Mouse (Mus musculus) ES-E14 (cell line): ENCODE results near the gene Taar4. TPM values are rescaled to one million over a fixed set of nuclear protein-coding genes. Genes with fewer than 3 reads are reported as not detected.
A peak's percentile ranks its signal among the peaks of the same experiment; 100 is the strongest.

Experiments used
- DNase-seq: peaks from one replicate; pipeline ENCODE4 v3.0.0-alpha.2; 2013; ENCODE audit warnings: low read depth, low spot score
- H3K27ac ChIP-seq: 2 replicates; pipeline ENCODE4 v1.5.1; 2012; ENCODE audit warnings: low read depth, mild to moderate bottlenecking, low read length, moderate library complexity, mixed read lengths; ENCODE audit not compliant: poor library complexity, insufficient read depth, severe bottlenecking
- H3K36me3 ChIP-seq: 2 replicates; pipeline ENCODE4 v1.6.1; 2012; ENCODE audit warnings: mild to moderate bottlenecking, low read length, moderate library complexity, mixed read lengths; ENCODE audit not compliant: control insufficient read depth, poor library complexity, insufficient read depth, severe bottlenecking
- H3K4me1 ChIP-seq, 2 experiments: fragments of 150-350 bp in 1 of 2; sonication (generic) in 1 of 2; 2 replicates each; pipeline ENCODE4 v1.6.1; 2012; ENCODE audit warnings: low read length in 2 of 2, mild to moderate bottlenecking in 1 of 2, mixed read lengths in 1 of 2; ENCODE audit not compliant: control insufficient read depth in 2 of 2, insufficient read depth in 2 of 2, poor library complexity in 1 of 2
- H3K4me3 ChIP-seq, 2 experiments: fragments of 150-350 bp in 1 of 2; sonication (generic) in 1 of 2; 2 replicates each; pipeline ENCODE4 v1.5.1; 2012; ENCODE audit warnings: low read length in 2 of 2, low read depth in 1 of 2, mild to moderate bottlenecking in 1 of 2, mixed read lengths in 1 of 2; ENCODE audit not compliant: insufficient read depth in 1 of 2, poor library complexity in 1 of 2, severe bottlenecking in 1 of 2
- H3K9ac ChIP-seq: 2 replicates; pipeline ENCODE4 v1.6.1; 2012; ENCODE audit warnings: low read depth, mild to moderate bottlenecking, low read length, mixed read lengths; ENCODE audit not compliant: poor library complexity, insufficient read depth, severe bottlenecking
- H3K9me3 ChIP-seq: fragments of 150-350 bp; sonication (generic); 2 replicates; pipeline ENCODE4 v1.6.1; 2012; ENCODE audit warnings: low read depth, mild to moderate bottlenecking, low read length; ENCODE audit not compliant: control insufficient read depth, insufficient read depth
- CHD2 ChIP-seq: IDR thresholded peaks from 2 replicates; pipeline ENCODE4 v1.6.1; 2014; ENCODE audit warnings: mild to moderate bottlenecking, low read depth, low read length, inconsistent platforms
- HCFC1 ChIP-seq: IDR thresholded peaks from 2 replicates; pipeline ENCODE4 v1.6.1; 2012; ENCODE audit warnings: low read length, inconsistent platforms, borderline replicate concordance; ENCODE audit not compliant: insufficient read depth
- MAFK ChIP-seq: IDR thresholded peaks from 2 replicates; pipeline ENCODE4 v1.6.1; 2014; ENCODE audit warnings: mild to moderate bottlenecking, low read depth, low read length, inconsistent platforms; ENCODE audit not compliant: insufficient read depth
- ZC3H11A ChIP-seq: IDR thresholded peaks from 2 replicates; pipeline ENCODE4 v1.6.1; 2012; ENCODE audit warnings: low read depth, mild to moderate bottlenecking, inconsistent platforms, low read length, borderline replicate concordance
- ZNF384 ChIP-seq: IDR thresholded peaks from 2 replicates; pipeline ENCODE4 v1.6.1; 2012; ENCODE audit warnings: low read depth, low read length, inconsistent platforms
- in situ Hi-C, 2 experiments: fragments of 600-800 bp; cut with MboI; formaldehyde crosslinking; loops; one replicate each; pipeline ENCODE4 v1.15.1; 2025; ENCODE audit warnings: low sequenced_read_pairs in 2 of 2, inconsistent platforms in 1 of 2; ENCODE audit not compliant: unreplicated experiment in 2 of 2
- total RNA-seq: library from RNA; depleted of rRNA; stranded (reverse); fragments of 300-350 nt; gene quantifications from 2 replicates; pipeline ENCODE4 v1.2.3, GENCODE M21; 2012

Gene Taar4
- total RNA-seq, 1 experiment = not detected

GRCm38 (mm10) chr10:23938312-23938711 lies 22.0 kb upstream of the Taar4 start, which contains the start of gene Taar2:
Taar2 (plus strand) TSS chr10:23938572.
- no peak within 1 kb of the TSS for H3K27ac ChIP-seq
- in situ Hi-C loops = no loop called here
- DNase-seq = no peak
- H3K9ac ChIP-seq = no peak within 1 kb of the TSS
- H3K4me3 ChIP-seq = no peak within 1 kb of the TSS
- no peaks in the 10 kb centered on the region for H3K9me3 ChIP-seq
- TF ChIP-seq ZNF384 (no peak), MAFK (no peak), CHD2 (no peak), HCFC1 (no peak), ZC3H11A (no peak)
- H3K36me3 ChIP-seq = no peaks in the 10 kb centered on the region
- peaks cover 0 to 2% of the 10 kb centered on the region in 2 experiments; a peak in 1 of 4 replicates for H3K4me1 ChIP-seq

GRCm38 (mm10) chr10:23942465-23942864 lies 17.8 kb upstream of the Taar4 start:
- in situ Hi-C loops = no loop called here
- Histone ChIP-seq H3K36me3 (no peaks in the 10 kb centered on the region), H3K9ac (no peak overlapping the region), H3K27ac (no peak overlapping the region), H3K4me3 (no peak overlapping the region), H3K4me1 (0 out of 4 replicates have a peak, but pooled peaks cover 0 to 2% of the 10 kb centered on the region in 2 experiments), H3K9me3 (no peaks in the 10 kb centered on the region)
- peak; percentile 77 for DNase-seq
- TF ChIP-seq ZC3H11A (peak; percentile 23; the same call in 1 of the 2 replicates), HCFC1 (no peak)

- in situ Hi-C loops = no loop called here
- no peak for TF ChIP-seq ZC3H11A
- no peak for TF ChIP-seq CHD2
- no peak for TF ChIP-seq MAFK
- TF ChIP-seq ZNF384 = no peak
- TF ChIP-seq HCFC1 = no peak
- Histone ChIP-seq H3K27ac (no peak overlapping the region), H3K36me3 (no peaks in the 10 kb centered on the region), H3K9ac (no peak overlapping the region), H3K4me1 (no peaks in the 10 kb centered on the region), H3K4me3 (no peak overlapping the region), H3K9me3 (no peaks in the 10 kb centered on the region)
- no peak for DNase-seq
Measured at GRCm38 (mm10) chr10:23948026-23948425, 12.3 kb upstream of the Taar4 start.

GRCm38 (mm10) chr10:23949508-23950005 lies 10.7 kb upstream of the Taar4 start, which contains the start of gene Taar3:
Taar3 (plus strand) TSS chr10:23949558.
- in situ Hi-C loops = loop anchor here in 1 of 2 experiments (25.0 kb wide), 1 partner anchor 663 kb away; no protein-coding TSS in a partner anchor
- no peak within 1 kb of the TSS for H3K9ac ChIP-seq
- H3K4me3 ChIP-seq = no peak within 1 kb of the TSS
- DNase-seq = no peak
- no peak within 1 kb of the TSS for H3K27ac ChIP-seq
- no peaks in the 10 kb centered on the region for H3K36me3 ChIP-seq
- H3K9me3 ChIP-seq = no peaks in the 10 kb centered on the region
- no peak for TF ChIP-seq MAFK
- no peak for TF ChIP-seq CHD2
- no peak for TF ChIP-seq HCFC1
- TF ChIP-seq ZNF384 = no peak
- TF ChIP-seq ZC3H11A = no peak
- H3K4me1 ChIP-seq = no peaks in the 10 kb centered on the region; a peak in 1 of 4 replicates

- H3K9me3 ChIP-seq = no peaks in the 10 kb centered on the region
- DNase-seq = no peak
- H3K36me3 ChIP-seq = no peaks in the 10 kb centered on the region
- H3K4me3 ChIP-seq = no peak overlapping the region
- no peak overlapping the region for H3K9ac ChIP-seq
- no peak for TF ChIP-seq HCFC1
- TF ChIP-seq CHD2 = no peak
- no peak for TF ChIP-seq ZNF384
- no peak for TF ChIP-seq ZC3H11A
- no peak for TF ChIP-seq MAFK
- in situ Hi-C loops = loop anchor here in 1 of 2 experiments (25.0 kb wide), 1 partner anchor 661 kb away; no protein-coding TSS in a partner anchor
- no peaks in the 10 kb centered on the region; a peak in 1 of 4 replicates for H3K4me1 ChIP-seq
- H3K27ac ChIP-seq = no peak overlapping the region
Measured at GRCm38 (mm10) chr10:23951714-23952113, 8.6 kb upstream of the Taar4 start.
